Mouse (Mus musculus): ENCODE results near the gene Inpp4b. TPM values are rescaled to one million over a fixed set of nuclear protein-coding genes. Genes with fewer than 3 reads are reported as not detected.

The Inpp4b gene
- polyA plus RNA-seq, 1 experiment from 2014 or later, result 4.2 TPM

DNA sequence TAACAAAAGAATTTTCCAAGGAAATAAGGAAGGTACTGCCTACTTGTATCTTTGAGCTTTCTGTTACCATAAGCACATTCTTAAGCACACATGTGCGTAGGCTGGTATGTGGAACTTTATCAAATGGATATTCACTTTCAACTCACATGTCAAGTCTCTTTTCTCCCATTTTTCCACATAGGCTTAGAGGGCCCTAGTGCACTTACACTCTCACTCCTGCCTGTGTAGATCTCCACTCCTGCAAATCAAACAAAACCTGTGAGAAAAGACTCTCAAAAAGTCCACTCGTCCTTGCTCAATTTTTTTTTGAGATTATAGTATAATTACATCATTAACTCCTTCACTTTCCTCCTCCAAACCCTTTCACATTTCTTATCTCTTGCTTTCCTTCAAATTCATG lies 522.0 kb downstream of the Inpp4b start:
- H3K27ac ChIP-seq (ENCODE audit: low read depth, low read length), result no peak overlapping the region
- H3K27me3 ChIP-seq (ENCODE audit: control insufficient read depth, insufficient read depth, low read length), result no peaks in the 10 kb centered on the region
- 92% methylated on average over 2 of the region's 2 CpGs for WGBS
- ATAC-seq (ENCODE audit: insufficient read depth, low FRiP score, low TSS enrichment) (no peak), DNase-seq (ENCODE audit: low spot score) (no peak)
- no peak overlapping the region for H3K4me2 ChIP-seq (ENCODE audit: low read depth)
- H3K36me3 ChIP-seq (ENCODE audit: control insufficient read depth, insufficient read depth, low read length), result no peaks in the 10 kb centered on the region
- no peak overlapping the region for H3K9ac ChIP-seq (ENCODE audit: low read length)
- H3K4me3 ChIP-seq (ENCODE audit: low read depth, low read length), result no peak overlapping the region
- H3K9me3 ChIP-seq (ENCODE audit: control insufficient read depth, low read length), result no peaks in the 10 kb centered on the region
- no peaks in the 10 kb centered on the region for H3K4me1 ChIP-seq (ENCODE audit: control insufficient read depth, insufficient read depth, low read length)

DNA sequence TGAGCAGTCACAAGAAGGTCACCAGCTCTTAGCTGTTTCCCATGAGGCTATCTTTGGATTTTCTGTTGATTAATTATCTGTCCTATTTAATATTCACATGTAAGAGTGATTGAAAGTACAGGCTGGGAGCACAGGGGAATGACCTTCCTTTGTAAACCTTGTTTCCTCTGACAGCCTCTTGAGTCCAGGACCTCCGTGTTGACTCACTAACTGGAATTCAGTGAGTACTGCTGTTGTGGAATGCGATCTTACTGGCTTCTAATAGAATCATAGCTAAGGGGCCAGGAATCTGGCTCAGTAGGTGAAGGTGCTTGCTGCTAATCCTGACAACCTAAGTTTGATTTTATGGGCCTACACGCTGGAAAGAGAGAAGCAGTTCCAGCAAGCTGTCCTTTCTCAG lies 523.3 kb downstream of the Inpp4b start:
- ATAC-seq (ENCODE audit: insufficient read depth, low FRiP score, low TSS enrichment), result no peak
- H3K4me3 ChIP-seq (ENCODE audit: low read depth, low read length), result no peak overlapping the region
- no peaks in the 10 kb centered on the region for H3K4me1 ChIP-seq (ENCODE audit: control insufficient read depth, insufficient read depth, low read length)
- WGBS, result 78% methylated on average over 3 of the region's 3 CpGs
- no peaks in the 10 kb centered on the region for H3K27me3 ChIP-seq (ENCODE audit: control insufficient read depth, insufficient read depth, low read length)
- no peaks in the 10 kb centered on the region for H3K36me3 ChIP-seq (ENCODE audit: control insufficient read depth, insufficient read depth, low read length)
- H3K9me3 ChIP-seq (ENCODE audit: control insufficient read depth, low read length), result no peaks in the 10 kb centered on the region
- H3K9ac ChIP-seq (ENCODE audit: low read length), result no peak overlapping the region
- no peak overlapping the region for H3K27ac ChIP-seq (ENCODE audit: low read depth, low read length)
- H3K4me2 ChIP-seq (ENCODE audit: low read depth), result no peak overlapping the region
- no peak for DNase-seq (ENCODE audit: low spot score)

DNA sequence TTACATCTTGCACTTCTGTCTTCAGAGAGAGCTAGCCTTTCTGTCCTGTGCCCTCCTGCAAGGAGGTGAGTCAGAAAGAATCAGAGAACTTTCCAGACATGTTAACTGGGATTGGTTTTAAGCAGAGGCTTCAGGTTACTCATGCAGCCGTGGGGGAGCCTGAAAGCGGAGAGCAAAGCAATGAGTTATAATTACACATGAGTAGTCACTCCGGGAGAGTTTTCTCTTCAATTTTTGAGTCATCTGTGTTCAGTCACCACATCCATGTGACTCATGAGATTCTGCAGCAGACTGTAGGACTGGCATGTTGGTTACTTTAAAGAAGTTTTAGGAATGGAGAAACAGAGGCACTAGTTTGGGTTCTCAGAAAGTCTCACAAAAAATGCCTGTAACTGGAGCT lies 524.7 kb downstream of the Inpp4b start:
- H3K27me3 ChIP-seq (ENCODE audit: control insufficient read depth, insufficient read depth, low read length), result no peaks in the 10 kb centered on the region
- WGBS, result 60% methylated on average over 3 of the region's 3 CpGs
- no peak overlapping the region for H3K4me2 ChIP-seq (ENCODE audit: low read depth)
- H3K4me3 ChIP-seq (ENCODE audit: low read depth, low read length), result no peak overlapping the region
- ATAC-seq (ENCODE audit: insufficient read depth, low FRiP score, low TSS enrichment) (no peak), DNase-seq (ENCODE audit: low spot score) (no peak)
- no peaks in the 10 kb centered on the region for H3K9me3 ChIP-seq (ENCODE audit: control insufficient read depth, low read length)
- H3K4me1 ChIP-seq (ENCODE audit: control insufficient read depth, insufficient read depth, low read length), result no peaks in the 10 kb centered on the region
- H3K36me3 ChIP-seq (ENCODE audit: control insufficient read depth, insufficient read depth, low read length), result no peaks in the 10 kb centered on the region
- H3K27ac ChIP-seq (ENCODE audit: low read depth, low read length), result no peak overlapping the region
- H3K9ac ChIP-seq (ENCODE audit: low read length), result no peak overlapping the region

DNA sequence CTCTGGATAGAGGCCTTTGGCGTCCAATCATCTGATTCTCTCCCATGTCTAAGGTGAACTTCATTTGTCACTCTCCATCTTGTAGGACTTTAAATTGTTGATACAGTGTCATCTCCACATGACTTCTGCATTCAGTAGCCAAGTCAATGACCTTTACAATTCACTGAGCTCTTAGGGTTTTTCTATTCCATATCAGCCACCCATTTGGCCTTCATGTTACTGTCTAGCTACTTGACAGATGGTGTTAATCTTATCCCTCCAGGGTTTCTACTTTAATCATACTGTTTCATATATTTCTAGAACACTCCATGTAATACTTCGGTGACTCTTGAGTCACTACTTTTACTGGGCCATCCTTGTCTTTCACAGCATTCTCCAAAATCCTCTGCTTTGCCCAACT lies 528.1 kb downstream of the Inpp4b start:
- no peak overlapping the region for H3K4me3 ChIP-seq (ENCODE audit: low read depth, low read length)
- no peak for DNase-seq (ENCODE audit: low spot score)
- ATAC-seq (ENCODE audit: insufficient read depth, low FRiP score, low TSS enrichment), result no peak
- H3K27ac ChIP-seq (ENCODE audit: low read depth, low read length), result no peak overlapping the region
- H3K4me1 ChIP-seq (ENCODE audit: control insufficient read depth, insufficient read depth, low read length), result no peaks in the 10 kb centered on the region
- H3K36me3 ChIP-seq (ENCODE audit: control insufficient read depth, insufficient read depth, low read length), result no peaks in the 10 kb centered on the region
- H3K4me2 ChIP-seq (ENCODE audit: low read depth), result no peak overlapping the region
- WGBS, result 88% methylated on average over 2 of the region's 2 CpGs
- H3K27me3 ChIP-seq (ENCODE audit: control insufficient read depth, insufficient read depth, low read length), result no peaks in the 10 kb centered on the region
- no peaks in the 10 kb centered on the region for H3K9me3 ChIP-seq (ENCODE audit: control insufficient read depth, low read length)
- no peak overlapping the region for H3K9ac ChIP-seq (ENCODE audit: low read length)

DNA sequence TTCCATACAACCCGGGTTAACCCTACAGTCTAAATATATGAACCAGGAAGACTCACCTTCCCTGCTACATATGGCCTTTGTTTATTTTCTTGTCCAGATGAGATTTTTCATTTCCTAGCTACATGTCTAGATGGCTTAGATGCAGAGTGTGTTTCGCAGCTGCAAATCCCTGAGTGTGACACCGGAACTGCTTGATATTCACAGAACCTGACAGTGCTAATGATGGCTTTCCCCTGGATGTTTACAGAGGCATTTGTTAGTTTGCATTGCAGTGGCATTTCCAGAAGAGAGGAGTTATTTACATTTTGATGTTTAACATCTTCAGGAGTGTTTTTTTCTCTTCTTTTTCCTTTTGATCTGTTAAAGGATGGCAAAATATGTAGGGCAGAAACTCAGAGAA lies 537.7 kb downstream of the Inpp4b start:
- Histone ChIP-seq H3K9ac (ENCODE audit: low read length) (no peak overlapping the region), H3K9me3 (ENCODE audit: control insufficient read depth, low read length) (no peaks in the 10 kb centered on the region), H3K36me3 (ENCODE audit: control insufficient read depth, insufficient read depth, low read length) (no peaks in the 10 kb centered on the region), H3K4me2 (ENCODE audit: low read depth) (no peak overlapping the region), H3K27ac (ENCODE audit: low read depth, low read length) (no peak overlapping the region), H3K4me3 (ENCODE audit: low read depth, low read length) (no peak overlapping the region), H3K4me1 (ENCODE audit: control insufficient read depth, insufficient read depth, low read length) (no peaks in the 10 kb centered on the region), H3K27me3 (ENCODE audit: control insufficient read depth, insufficient read depth, low read length) (no peaks in the 10 kb centered on the region)
- ATAC-seq (ENCODE audit: insufficient read depth, low FRiP score, low TSS enrichment) (no peak), DNase-seq (ENCODE audit: low spot score) (no peak)
- WGBS, result 78% methylated on average over 3 of the region's 3 CpGs

DNA sequence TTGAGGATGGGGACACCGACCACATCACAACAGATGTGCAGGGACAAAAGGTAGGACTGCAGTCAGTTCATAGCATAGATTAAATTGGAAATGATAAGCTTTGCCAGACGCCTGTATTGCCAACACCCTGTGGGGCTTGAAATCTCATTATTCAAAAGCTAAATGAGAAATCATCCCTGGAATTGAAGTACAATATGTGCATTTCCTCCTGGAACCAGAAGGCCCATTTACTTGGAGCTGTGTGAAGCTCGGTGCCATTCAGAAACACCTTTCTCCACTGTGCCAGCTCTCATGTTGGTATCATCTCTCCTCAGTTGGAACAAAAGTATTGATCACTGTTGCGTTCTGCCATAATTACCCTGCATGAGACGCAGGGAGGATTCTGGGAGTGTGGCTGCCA lies 541.8 kb downstream of the Inpp4b start:
- H3K4me3 ChIP-seq (ENCODE audit: low read depth, low read length), result no peak overlapping the region
- no peaks in the 10 kb centered on the region for H3K9me3 ChIP-seq (ENCODE audit: control insufficient read depth, low read length)
- ATAC-seq (ENCODE audit: insufficient read depth, low FRiP score, low TSS enrichment) (no peak), DNase-seq (ENCODE audit: low spot score) (no peak)
- no peak overlapping the region for H3K9ac ChIP-seq (ENCODE audit: low read length)
- no peaks in the 10 kb centered on the region for H3K36me3 ChIP-seq (ENCODE audit: control insufficient read depth, insufficient read depth, low read length)
- no peak overlapping the region for H3K27ac ChIP-seq (ENCODE audit: low read depth, low read length)
- H3K27me3 ChIP-seq (ENCODE audit: control insufficient read depth, insufficient read depth, low read length), result no peaks in the 10 kb centered on the region
- no peak overlapping the region for H3K4me2 ChIP-seq (ENCODE audit: low read depth)
- 86% methylated on average over 5 of the region's 5 CpGs for WGBS
- H3K4me1 ChIP-seq (ENCODE audit: control insufficient read depth, insufficient read depth, low read length), result no peaks in the 10 kb centered on the region

DNA sequence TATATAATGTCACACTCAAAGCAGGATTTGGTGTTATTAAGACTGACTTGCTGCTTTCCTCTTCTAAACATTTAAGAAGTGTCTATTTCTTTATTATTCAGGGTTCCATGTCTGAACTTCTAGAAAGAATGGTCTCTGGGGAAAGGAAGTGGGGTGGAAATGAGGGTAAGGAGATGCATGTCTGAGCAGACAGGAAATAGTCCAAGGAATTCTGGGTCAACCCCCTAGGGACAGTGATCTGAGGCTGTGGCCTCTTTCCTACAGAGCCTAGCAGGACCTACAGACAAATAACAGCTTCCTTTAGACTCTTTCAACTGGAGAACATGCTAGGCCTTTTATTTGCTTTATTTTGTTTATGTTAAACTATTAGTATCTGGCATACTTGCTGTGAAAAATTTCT lies 546.5 kb downstream of the Inpp4b start:
- DNase-seq (ENCODE audit: low spot score) (no peak), ATAC-seq (ENCODE audit: insufficient read depth, low FRiP score, low TSS enrichment) (no peak)
- Histone ChIP-seq H3K36me3 (ENCODE audit: control insufficient read depth, insufficient read depth, low read length) (no peaks in the 10 kb centered on the region), H3K9ac (ENCODE audit: low read length) (no peak overlapping the region), H3K9me3 (ENCODE audit: control insufficient read depth, low read length) (no peaks in the 10 kb centered on the region), H3K27ac (ENCODE audit: low read depth, low read length) (no peak overlapping the region), H3K27me3 (ENCODE audit: control insufficient read depth, insufficient read depth, low read length) (no peaks in the 10 kb centered on the region), H3K4me3 (ENCODE audit: low read depth, low read length) (no peak overlapping the region), H3K4me1 (ENCODE audit: control insufficient read depth, insufficient read depth, low read length) (no peaks in the 10 kb centered on the region), H3K4me2 (ENCODE audit: low read depth) (no peak overlapping the region)

DNA sequence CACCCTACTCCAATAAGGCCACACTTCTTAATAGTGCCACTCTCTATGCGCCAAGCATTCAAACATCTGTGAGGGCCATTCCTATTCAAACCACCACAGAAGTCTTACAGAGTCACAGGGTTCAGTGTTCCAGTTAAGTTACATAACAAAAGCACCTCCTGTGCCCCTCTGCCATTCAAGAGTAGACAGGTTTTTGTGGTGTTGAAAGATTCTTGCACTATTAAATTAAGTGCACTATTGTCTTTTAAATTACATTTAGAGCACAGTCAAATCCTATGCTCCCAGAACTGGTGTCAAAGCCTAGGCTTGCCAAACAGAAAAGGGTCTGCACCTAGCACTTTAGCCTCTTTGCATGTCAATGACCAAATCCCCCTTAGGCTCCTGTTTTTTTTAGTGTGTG lies 550.9 kb downstream of the Inpp4b start:
- ATAC-seq (ENCODE audit: insufficient read depth, low FRiP score, low TSS enrichment) (no peak), DNase-seq (ENCODE audit: low spot score) (no peak)
- no peaks in the 10 kb centered on the region for H3K4me1 ChIP-seq (ENCODE audit: control insufficient read depth, insufficient read depth, low read length)
- no peak overlapping the region for H3K27ac ChIP-seq (ENCODE audit: low read depth, low read length)
- no peaks in the 10 kb centered on the region for H3K9me3 ChIP-seq (ENCODE audit: control insufficient read depth, low read length)
- WGBS, result 70% methylated on average over 1 of the region's 1 CpGs
- no peaks in the 10 kb centered on the region for H3K36me3 ChIP-seq (ENCODE audit: control insufficient read depth, insufficient read depth, low read length)
- H3K9ac ChIP-seq (ENCODE audit: low read length), result no peak overlapping the region
- no peaks in the 10 kb centered on the region for H3K27me3 ChIP-seq (ENCODE audit: control insufficient read depth, insufficient read depth, low read length)
- H3K4me3 ChIP-seq (ENCODE audit: low read depth, low read length), result no peak overlapping the region
- H3K4me2 ChIP-seq (ENCODE audit: low read depth), result no peak overlapping the region

DNA sequence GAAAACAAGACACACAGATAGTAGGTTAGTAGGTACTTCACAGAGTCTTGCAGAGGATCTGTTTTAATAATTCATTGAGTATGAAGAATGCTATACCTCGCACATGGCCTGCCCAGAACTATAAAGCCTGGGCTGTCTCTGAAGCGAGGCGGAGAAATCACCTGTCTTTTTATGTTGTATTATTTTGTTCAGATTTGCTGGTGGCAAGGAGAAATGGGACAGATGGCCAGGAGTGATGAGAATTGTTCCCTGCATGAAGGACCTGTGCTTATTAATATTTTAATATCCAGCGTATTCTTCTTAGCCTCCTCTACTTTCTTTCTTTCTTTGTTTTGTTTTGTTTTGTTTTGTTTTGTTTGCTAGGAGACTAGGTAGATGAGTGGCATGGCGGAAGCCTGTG lies 604.5 kb downstream of the Inpp4b start:
- ATAC-seq (ENCODE audit: insufficient read depth, low FRiP score, low TSS enrichment) (no peak), DNase-seq (ENCODE audit: low spot score) (no peak)
- Histone ChIP-seq H3K4me2 (ENCODE audit: low read depth) (no peak overlapping the region), H3K9ac (ENCODE audit: low read length) (no peak overlapping the region), H3K27ac (ENCODE audit: low read depth, low read length) (no peak overlapping the region), H3K9me3 (ENCODE audit: control insufficient read depth, low read length) (no peaks in the 10 kb centered on the region), H3K27me3 (ENCODE audit: control insufficient read depth, insufficient read depth, low read length) (no peaks in the 10 kb centered on the region), H3K4me3 (ENCODE audit: low read depth, low read length) (no peak overlapping the region), H3K36me3 (ENCODE audit: control insufficient read depth, insufficient read depth, low read length) (no peaks in the 10 kb centered on the region), H3K4me1 (ENCODE audit: control insufficient read depth, insufficient read depth, low read length) (no peaks in the 10 kb centered on the region)
- WGBS, result 92% methylated on average over 5 of the region's 5 CpGs

Data from neural tube, embryonic 11.5 days (tissue).